Mouse (Mus musculus): Measurements from ENCODE around the gene Omd. TPM values are rescaled to one million over a fixed set of nuclear protein-coding genes. Genes with fewer than 3 reads are reported as not detected.

Omd gene
- polyA plus RNA-seq, 1 experiment = 1.9 TPM

DNA sequence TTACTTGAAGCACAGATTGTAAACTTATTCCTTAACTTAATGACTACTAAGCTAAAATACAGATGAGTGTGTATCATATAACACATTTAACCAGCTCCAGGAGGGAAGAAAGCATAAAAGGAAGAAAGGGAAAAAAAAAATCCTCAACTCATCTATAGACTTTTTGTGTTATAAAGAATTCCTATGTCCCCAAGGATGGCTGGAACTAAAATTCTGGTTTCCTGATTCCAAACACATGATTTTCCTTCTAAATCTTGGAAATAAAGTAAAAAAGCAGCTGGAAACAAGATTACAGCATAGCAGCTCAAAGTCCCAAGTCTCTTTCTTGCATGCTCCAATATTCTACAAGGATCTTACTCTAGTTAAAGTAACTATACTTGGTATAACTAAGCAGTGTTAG lies 21.3 kb downstream of the Omd start:
- no peak overlapping the region for H3K27ac ChIP-seq (ENCODE audit: insufficient read depth, low read length)
- no peak overlapping the region for H3K4me3 ChIP-seq (ENCODE audit: insufficient read depth, low read length)
- TF ChIP-seq CTCF (IDR thresholded peaks at IDR 0.05; ENCODE audit: extremely low read depth, insufficient read depth, low read length) = no peak
- TF ChIP-seq POLR2A (IDR thresholded peaks at IDR 0.05; ENCODE audit: extremely low read depth, insufficient read depth, low read length) = no peak
- no peaks in the 10 kb centered on the region for H3K4me1 ChIP-seq (ENCODE audit: control insufficient read depth, insufficient read depth, low read length)

DNA sequence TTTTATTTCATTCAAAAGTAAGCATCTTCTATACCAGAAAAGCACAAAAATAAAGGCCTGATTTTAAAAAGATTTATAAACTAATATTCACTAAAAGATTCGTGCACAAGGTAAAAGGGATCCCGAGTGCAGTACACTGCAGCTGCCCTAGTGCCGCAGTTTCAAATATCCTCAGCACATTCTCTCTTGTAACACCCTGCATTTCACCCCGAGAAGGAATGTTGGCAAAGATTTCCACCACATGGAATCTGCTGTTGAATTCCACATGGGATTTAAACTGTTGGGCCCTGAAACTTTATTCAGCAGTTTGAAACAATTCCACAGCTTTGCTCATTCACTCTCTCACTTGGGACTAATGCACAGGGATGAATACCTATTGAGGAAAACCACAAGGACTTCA lies 25.5 kb downstream of the Omd start, which contains the start of gene Ogn:
TSS of gene Ogn (plus strand) at position 333 of the 400 bp plus-strand sequence.
- no peaks in the 10 kb centered on the region for H3K4me1 ChIP-seq (ENCODE audit: control insufficient read depth, insufficient read depth, low read length)
- no peak within 1 kb of the TSS for H3K27ac ChIP-seq (ENCODE audit: insufficient read depth, low read length)
- no peak for TF ChIP-seq CTCF (IDR thresholded peaks at IDR 0.05; ENCODE audit: extremely low read depth, insufficient read depth, low read length)
- TF ChIP-seq POLR2A (IDR thresholded peaks at IDR 0.05; ENCODE audit: extremely low read depth, insufficient read depth, low read length) = no peak
- H3K4me3 ChIP-seq (ENCODE audit: insufficient read depth, low read length) = no peak within 1 kb of the TSS

DNA sequence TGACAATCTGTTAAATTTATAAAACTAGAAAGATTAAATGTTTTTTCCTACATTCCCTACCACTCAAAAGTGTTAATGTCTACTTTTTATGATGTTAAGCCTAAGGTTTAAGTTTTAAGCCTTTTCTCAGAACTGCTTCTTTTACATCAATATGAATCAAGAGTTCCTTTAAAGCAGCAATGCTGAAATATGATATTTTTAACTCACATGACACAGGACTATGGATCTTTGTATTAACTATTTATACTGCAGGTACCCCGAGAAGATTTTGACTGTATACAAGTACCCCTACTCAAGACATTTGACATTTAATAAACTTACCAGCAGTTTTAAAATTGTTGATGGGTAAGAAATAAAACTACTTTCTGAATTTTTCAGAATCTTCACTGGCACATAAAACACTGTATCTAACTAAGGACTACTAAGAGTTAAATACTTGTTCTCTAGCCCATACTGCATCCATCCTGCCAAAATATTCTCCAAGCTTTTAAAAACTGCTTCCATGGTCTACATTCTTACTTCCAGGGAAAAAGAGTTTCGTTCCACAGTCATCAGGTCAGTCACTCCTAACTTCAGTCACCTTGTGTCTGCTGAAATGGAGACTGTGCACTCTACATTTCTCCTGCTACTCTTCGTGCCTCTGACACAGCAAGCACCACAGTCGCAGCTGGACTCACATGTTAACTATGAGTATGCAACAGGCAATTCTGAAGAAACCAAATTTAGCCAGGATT lies 26.5 kb downstream of the Omd start:
- TF ChIP-seq CTCF (IDR thresholded peaks at IDR 0.05; ENCODE audit: extremely low read depth, insufficient read depth, low read length) = no peak
- no peak for TF ChIP-seq POLR2A (IDR thresholded peaks at IDR 0.05; ENCODE audit: extremely low read depth, insufficient read depth, low read length)
- Histone ChIP-seq H3K27ac (ENCODE audit: insufficient read depth, low read length) (no peak overlapping the region), H3K4me3 (ENCODE audit: insufficient read depth, low read length) (no peak overlapping the region), H3K4me1 (ENCODE audit: control insufficient read depth, insufficient read depth, low read length) (no peaks in the 10 kb centered on the region)

DNA sequence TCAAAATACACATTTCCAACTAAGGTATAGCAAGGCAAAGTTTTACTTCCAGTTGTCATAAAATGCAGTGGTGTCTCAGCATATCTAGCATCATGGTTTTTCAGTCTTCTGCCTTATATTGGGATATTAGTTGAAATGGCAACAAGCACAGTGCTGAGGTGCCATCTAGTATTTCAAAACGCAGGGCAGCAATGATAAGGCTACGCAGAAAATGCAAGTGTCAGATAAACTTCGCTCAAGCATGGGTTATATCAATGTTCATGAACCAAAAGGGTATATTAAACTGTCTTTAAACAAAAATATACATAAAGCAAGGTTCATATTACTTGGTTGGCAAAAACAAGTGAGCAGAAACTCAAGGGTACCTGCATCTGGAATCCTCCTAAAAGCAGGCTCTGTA lies 34.8 kb downstream of the Omd start:
- TF ChIP-seq CTCF (IDR thresholded peaks at IDR 0.05; ENCODE audit: extremely low read depth, insufficient read depth, low read length) (no peak), POLR2A (IDR thresholded peaks at IDR 0.05; ENCODE audit: extremely low read depth, insufficient read depth, low read length) (no peak)
- Histone ChIP-seq H3K4me1 (ENCODE audit: control insufficient read depth, insufficient read depth, low read length) (no peaks in the 10 kb centered on the region), H3K27ac (ENCODE audit: insufficient read depth, low read length) (no peak overlapping the region), H3K4me3 (ENCODE audit: insufficient read depth, low read length) (no peak overlapping the region)

DNA sequence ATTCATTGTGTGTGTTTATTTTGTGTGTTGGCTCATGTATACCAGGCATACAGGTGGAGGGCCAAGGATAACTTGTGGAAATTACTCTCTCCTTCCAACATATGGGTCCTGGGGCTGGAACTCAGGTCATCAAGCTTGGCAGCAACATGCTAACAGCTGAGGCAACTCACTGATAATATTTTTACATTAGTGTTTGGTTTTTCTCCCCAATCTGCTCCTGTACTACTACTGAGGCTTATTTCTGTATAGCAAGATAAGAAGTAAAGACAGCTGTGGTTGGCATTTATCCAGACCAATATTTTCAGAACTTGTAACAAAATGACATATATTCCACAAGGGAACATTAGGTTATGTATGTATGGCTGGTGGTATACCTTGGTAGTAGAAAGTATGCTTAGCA lies 36.1 kb downstream of the Omd start:
- no peak for TF ChIP-seq POLR2A (IDR thresholded peaks at IDR 0.05; ENCODE audit: extremely low read depth, insufficient read depth, low read length)
- TF ChIP-seq CTCF (IDR thresholded peaks at IDR 0.05; ENCODE audit: extremely low read depth, insufficient read depth, low read length) = no peak
- Histone ChIP-seq H3K4me1 (ENCODE audit: control insufficient read depth, insufficient read depth, low read length) (no peaks in the 10 kb centered on the region), H3K27ac (ENCODE audit: insufficient read depth, low read length) (no peak overlapping the region), H3K4me3 (ENCODE audit: insufficient read depth, low read length) (no peak overlapping the region)

DNA sequence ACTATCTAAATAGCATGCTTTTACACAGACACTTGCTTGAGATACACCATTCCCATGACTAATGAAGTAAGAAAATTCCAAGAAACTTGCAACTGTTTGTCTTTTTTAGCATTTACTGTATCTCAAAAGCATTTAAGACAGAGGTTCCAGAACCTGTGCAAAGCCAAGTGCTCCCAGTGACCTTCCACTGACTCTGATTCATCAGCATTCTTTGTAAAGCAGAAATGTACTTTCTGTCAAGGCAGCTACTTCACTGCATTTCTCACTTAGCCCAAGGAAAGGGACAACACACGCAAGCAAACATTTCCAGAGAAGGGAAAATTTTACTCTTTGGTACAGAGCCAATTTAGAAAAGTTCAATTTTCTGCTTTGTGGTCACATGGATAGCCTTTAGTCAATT lies 41.0 kb downstream of the Omd start:
- TF ChIP-seq CTCF (IDR thresholded peaks at IDR 0.05; ENCODE audit: extremely low read depth, insufficient read depth, low read length) (no peak), POLR2A (IDR thresholded peaks at IDR 0.05; ENCODE audit: extremely low read depth, insufficient read depth, low read length) (no peak)
- H3K4me3 ChIP-seq (ENCODE audit: insufficient read depth, low read length) = no peak overlapping the region
- no peaks in the 10 kb centered on the region for H3K4me1 ChIP-seq (ENCODE audit: control insufficient read depth, insufficient read depth, low read length)
- H3K27ac ChIP-seq (ENCODE audit: insufficient read depth, low read length) = no peak overlapping the region

DNA sequence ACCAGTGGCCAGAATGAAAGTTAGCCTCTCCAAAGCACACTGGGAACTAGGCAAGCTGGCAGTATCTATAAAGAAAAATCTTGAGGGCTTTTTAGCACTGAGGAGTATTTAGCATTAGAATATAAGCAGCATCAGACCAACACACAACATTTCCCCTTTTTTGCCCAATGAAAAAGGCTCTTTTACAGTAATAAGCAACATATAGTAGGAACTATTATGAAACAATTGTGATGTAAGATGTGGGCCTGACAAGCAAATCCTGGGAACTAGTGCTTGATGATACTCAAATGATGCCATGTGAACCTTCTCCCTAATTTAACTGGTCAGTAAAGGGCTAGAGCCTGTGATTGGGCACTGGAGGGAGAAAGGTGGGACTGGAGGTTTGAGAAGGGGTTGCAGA lies 45.9 kb downstream of the Omd start:
- TF ChIP-seq POLR2A (IDR thresholded peaks at IDR 0.05; ENCODE audit: extremely low read depth, insufficient read depth, low read length) = no peak
- no peak for TF ChIP-seq CTCF (IDR thresholded peaks at IDR 0.05; ENCODE audit: extremely low read depth, insufficient read depth, low read length)
- no peaks in the 10 kb centered on the region for H3K4me1 ChIP-seq (ENCODE audit: control insufficient read depth, insufficient read depth, low read length)
- no peak overlapping the region for H3K27ac ChIP-seq (ENCODE audit: insufficient read depth, low read length)
- no peak overlapping the region for H3K4me3 ChIP-seq (ENCODE audit: insufficient read depth, low read length)

DNA sequence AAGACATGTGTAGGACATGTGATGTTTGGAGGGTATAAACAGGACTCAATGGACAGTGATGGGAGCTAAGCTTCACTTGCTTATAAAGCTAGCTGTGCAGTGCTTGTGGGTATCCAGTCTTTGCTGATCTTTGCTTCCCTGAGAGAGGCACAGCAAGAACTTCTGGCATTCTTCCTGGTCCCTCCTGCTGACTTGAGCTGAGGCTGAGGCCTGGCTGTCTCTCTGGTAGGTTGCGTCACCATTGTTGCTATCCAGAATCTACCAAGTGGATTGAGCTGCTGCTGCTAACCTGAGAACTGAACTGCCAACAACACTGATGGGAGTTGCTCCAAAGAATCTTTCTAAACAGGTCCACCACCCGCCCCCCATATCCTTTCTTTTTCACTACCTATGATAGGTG lies 46.8 kb downstream of the Omd start:
- Histone ChIP-seq H3K4me1 (ENCODE audit: control insufficient read depth, insufficient read depth, low read length) (no peaks in the 10 kb centered on the region), H3K27ac (ENCODE audit: insufficient read depth, low read length) (no peak overlapping the region), H3K4me3 (ENCODE audit: insufficient read depth, low read length) (no peak overlapping the region)
- TF ChIP-seq CTCF (IDR thresholded peaks at IDR 0.05; ENCODE audit: extremely low read depth, insufficient read depth, low read length) = no peak
- TF ChIP-seq POLR2A (IDR thresholded peaks at IDR 0.05; ENCODE audit: extremely low read depth, insufficient read depth, low read length) = no peak

DNA sequence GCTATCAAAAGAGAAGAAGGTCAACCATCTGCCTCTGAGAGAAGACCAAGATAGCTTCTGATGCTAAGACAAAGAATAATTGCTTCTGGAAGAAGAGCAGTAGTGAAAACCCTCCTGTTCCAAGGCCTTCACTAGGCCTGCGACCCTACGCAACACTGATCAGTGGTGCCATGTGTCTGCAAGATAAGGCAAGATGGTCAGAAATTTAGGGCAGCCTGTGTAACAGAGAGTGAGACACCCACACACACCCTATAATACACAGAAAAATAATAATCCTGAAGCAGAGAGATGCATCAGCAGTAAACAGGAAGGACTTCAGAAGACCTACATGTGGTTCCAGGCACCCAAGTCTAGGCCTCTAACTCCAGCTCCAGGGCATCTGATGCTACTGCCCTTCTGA lies 57.7 kb downstream of the Omd start:
- Histone ChIP-seq H3K4me1 (ENCODE audit: control insufficient read depth, insufficient read depth, low read length) (no peaks in the 10 kb centered on the region), H3K27ac (ENCODE audit: insufficient read depth, low read length) (no peak overlapping the region), H3K4me3 (ENCODE audit: insufficient read depth, low read length) (no peak overlapping the region)
- TF ChIP-seq POLR2A (IDR thresholded peaks at IDR 0.05; ENCODE audit: extremely low read depth, insufficient read depth, low read length) = no peak
- TF ChIP-seq CTCF (IDR thresholded peaks at IDR 0.05; ENCODE audit: extremely low read depth, insufficient read depth, low read length) = no peak

Other genes starting within 250 kb of the Omd start
- gene Bicd2, start 240.9 kb upstream of the Omd start, polyA plus RNA-seq (2012; rRNA removed) = 49.5 and 52.0 TPM in 2 replicates
- gene Ippk, start 161.2 kb upstream of the Omd start, polyA plus RNA-seq (2012; rRNA removed) = 11.2 and 12.3 TPM in 2 replicates
- gene Tes3-ps, start 89.1 kb upstream of the Omd start, polyA plus RNA-seq (2012; rRNA removed) = 0.38 and 0.40 TPM in 2 replicates
- gene Ecm2, start 77.7 kb upstream of the Omd start, polyA plus RNA-seq (2012; rRNA removed) = 3.5 and 3.8 TPM in 2 replicates
- 1.2 TPM in 2 replicates for gene Aspn, start 38.0 kb upstream of the Omd start, polyA plus RNA-seq (2012; rRNA removed)
- 5.7 and 7.6 TPM in 2 replicates for gene Ogn, start 25.6 kb downstream of the Omd start, polyA plus RNA-seq (2012; rRNA removed)
- 0.92 and 1.1 TPM in 2 replicates for gene Cenpp, start 70.3 kb downstream of the Omd start, polyA plus RNA-seq (2012; rRNA removed)
- gene Nol8, start 70.6 kb downstream of the Omd start, polyA plus RNA-seq (2012; rRNA removed) = 10.6 and 11.3 TPM in 2 replicates
- 36.0 and 37.5 TPM in 2 replicates for gene Iars, start 99.6 kb downstream of the Omd start, polyA plus RNA-seq (2012; rRNA removed)
- not detected in 2 replicates for gene Gm30302, start 216.5 kb downstream of the Omd start, polyA plus RNA-seq (2012; rRNA removed)